Mouse (Mus musculus): Measurements from ENCODE around the gene Olfr1308.

The Olfr1308 gene

GRCm38 (mm10) chr2:111964844-111965243, at the start of gene Olfr1308:
TSS of gene Olfr1308 (minus strand) at chr2:111964944.
- no peak for DNase-seq

GRCm38 (mm10) chr2:112012608-112013007, 47.9 kb upstream of the Olfr1308 start, which contains the start of gene Olfr1310:
TSS of gene Olfr1310 (minus strand) at chr2:112012708.
- no peak for DNase-seq

GRCm38 (mm10) chr2:111990181-111990580, 25.4 kb upstream of the Olfr1308 start, which contains the start of gene Olfr1309:
TSS of gene Olfr1309 (minus strand) at chr2:111990281.
- DNase-seq = no peak

GRCm38 (mm10) chr2:111949340-111949739, 15.4 kb downstream of the Olfr1308 start, which contains the start of gene Olfr1307:
TSS of gene Olfr1307 (minus strand) at chr2:111949440.
- no peak for DNase-seq

- no peak for DNase-seq
Observed at GRCm38 (mm10) chr2:111916171-111916570, 48.6 kb downstream of the Olfr1308 start, which contains the start of gene Olfr1306. TSS of gene Olfr1306 (minus strand) at chr2:111916271.

All from lung, postnatal 4 days (tissue).